Mouse (Mus musculus): Measurements from ENCODE around the gene Stap2. TPM values are rescaled to one million over a fixed set of nuclear protein-coding genes. Genes with fewer than 3 reads are reported as not detected.

Gene Stap2
- total RNA-seq, 1 experiment, result 3.4 TPM

GRCm38 (mm10) chr17:55953751-55954150 is 51.6 kb downstream of the Stap2 start:
- Histone ChIP-seq H3K9ac (ENCODE audit: insufficient read depth, low read depth, low read length, poor library complexity, severe bottlenecking) (0 out of 2 replicates have a peak overlapping the region, but pooled peaks have one; percentile 41), H3K4me3 (ENCODE audit: insufficient read depth in 1 of 2, low read depth in 1 of 2, low read length in 2 of 2, poor library complexity in 1 of 2, severe bottlenecking in 1 of 2) (peak overlapping the region in 1 of 2 experiments; percentile 35; a peak in 2 of 4 replicates), H3K4me1 (ENCODE audit: control insufficient read depth in 2 of 2, insufficient read depth in 2 of 2, low read length in 2 of 2, poor library complexity in 1 of 2) (peaks cover 9 to 39% of the 10 kb centered on the region in 2 experiments), H3K36me3 (ENCODE audit: control insufficient read depth, insufficient read depth, low read length, poor library complexity, severe bottlenecking) (no peaks in the 10 kb centered on the region), H3K27ac (ENCODE audit: insufficient read depth, low read depth, low read length, poor library complexity, severe bottlenecking) (no peak overlapping the region), H3K9me3 (ENCODE audit: control insufficient read depth, insufficient read depth, low read depth, low read length) (no peaks in the 10 kb centered on the region)
- in situ Hi-C loops (cut with MboI; ENCODE audit: low sequenced_read_pairs in 2 of 2, unreplicated experiment in 2 of 2), result no loop called here
- TF ChIP-seq MAFK (IDR thresholded peaks at IDR 0.05; ENCODE audit: insufficient read depth, low read depth, low read length) (no peak), HCFC1 (IDR thresholded peaks at IDR 0.05; ENCODE audit: borderline replicate concordance, insufficient read depth, low read length) (no peak), CHD2 (IDR thresholded peaks at IDR 0.05; ENCODE audit: low read depth, low read length) (no peak), ZC3H11A (IDR thresholded peaks at IDR 0.05; ENCODE audit: borderline replicate concordance, low read depth, low read length) (no peak), ZNF384 (IDR thresholded peaks at IDR 0.05; ENCODE audit: low read depth, low read length) (no peak)
- DNase-seq (ENCODE audit: low read depth, low spot score), result no peak

DNA sequence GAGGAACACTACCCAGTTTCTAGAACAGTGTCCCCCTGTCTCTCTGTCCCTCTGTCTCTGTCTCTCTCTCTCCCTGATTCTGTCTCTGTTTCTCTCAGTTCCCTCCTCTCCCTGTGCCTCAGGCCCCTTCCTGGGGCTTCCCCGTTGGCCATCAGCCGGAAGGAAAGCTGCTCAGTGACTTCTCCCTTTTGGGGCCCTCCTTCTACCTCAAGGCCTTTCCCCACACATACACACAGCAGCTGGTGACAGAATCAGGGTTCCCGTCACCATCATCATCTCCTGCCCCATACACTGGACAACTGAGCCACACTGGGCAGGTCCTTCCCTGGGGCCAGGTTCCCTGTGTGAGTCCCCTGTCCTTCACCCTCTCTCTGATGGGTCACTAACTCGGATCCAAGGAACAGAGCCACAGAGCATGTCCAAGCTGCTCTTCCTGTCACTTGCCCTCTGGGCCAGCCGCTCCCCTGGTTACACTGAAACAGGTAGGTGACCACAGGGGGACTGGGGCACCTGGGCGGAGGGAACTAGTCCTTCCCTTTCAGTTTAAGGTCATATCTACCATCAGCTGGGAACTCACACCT is 52.8 kb downstream of the Stap2 start, which contains the start of gene Ebi3:
TSS of gene Ebi3 (plus strand) at position 194 of the 581 bp plus-strand sequence.
- no peak for DNase-seq (ENCODE audit: low read depth, low spot score)
- TF ChIP-seq ZC3H11A (IDR thresholded peaks at IDR 0.05; ENCODE audit: borderline replicate concordance, low read depth, low read length), result no peak
- no peak for TF ChIP-seq MAFK (IDR thresholded peaks at IDR 0.05; ENCODE audit: insufficient read depth, low read depth, low read length)
- H3K4me3 ChIP-seq (ENCODE audit: insufficient read depth in 1 of 2, low read depth in 1 of 2, low read length in 2 of 2, poor library complexity in 1 of 2, severe bottlenecking in 1 of 2), result no peak within 1 kb of the TSS
- peaks cover 9 to 37% of the 10 kb centered on the region in 2 experiments for H3K4me1 ChIP-seq (ENCODE audit: control insufficient read depth in 2 of 2, insufficient read depth in 2 of 2, low read length in 2 of 2, poor library complexity in 1 of 2)
- peak within 1 kb of the TSS; percentile 7; the same call in 1 of the 2 replicates for H3K27ac ChIP-seq (ENCODE audit: insufficient read depth, low read depth, low read length, poor library complexity, severe bottlenecking)
- H3K9me3 ChIP-seq (ENCODE audit: control insufficient read depth, insufficient read depth, low read depth, low read length), result no peaks in the 10 kb centered on the region
- in situ Hi-C loops (cut with MboI; ENCODE audit: low sequenced_read_pairs in 2 of 2, unreplicated experiment in 2 of 2), result no loop called here
- H3K9ac ChIP-seq (ENCODE audit: insufficient read depth, low read depth, low read length, poor library complexity, severe bottlenecking), result no peak within 1 kb of the TSS
- no peaks in the 10 kb centered on the region for H3K36me3 ChIP-seq (ENCODE audit: control insufficient read depth, insufficient read depth, low read length, poor library complexity, severe bottlenecking)

DNA sequence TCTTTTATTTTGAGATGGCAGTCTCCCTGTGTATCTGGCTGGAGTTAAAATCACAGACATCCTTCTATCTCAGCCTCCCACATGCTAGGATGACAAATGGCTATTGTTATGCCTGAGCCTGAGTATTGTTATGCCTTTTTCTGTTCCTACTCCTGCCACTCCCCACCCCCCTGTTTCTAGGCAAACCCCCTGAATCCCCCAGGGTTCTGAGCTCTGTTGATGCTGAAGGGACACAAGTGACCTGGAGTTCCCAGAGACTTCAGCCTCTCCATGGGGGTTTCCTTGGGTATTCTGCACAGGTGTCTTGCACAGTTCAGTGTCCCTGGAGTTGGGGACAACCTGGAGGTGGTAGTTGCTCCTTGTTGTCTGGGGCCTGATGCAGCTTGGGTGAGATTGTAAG is 53.3 kb downstream of the Stap2 start:
- TF ChIP-seq HCFC1 (IDR thresholded peaks at IDR 0.05; ENCODE audit: borderline replicate concordance, insufficient read depth, low read length), result no peak
- TF ChIP-seq ZC3H11A (IDR thresholded peaks at IDR 0.05; ENCODE audit: borderline replicate concordance, low read depth, low read length), result no peak
- no peak for TF ChIP-seq CHD2 (IDR thresholded peaks at IDR 0.05; ENCODE audit: low read depth, low read length)
- no peak for TF ChIP-seq MAFK (IDR thresholded peaks at IDR 0.05; ENCODE audit: insufficient read depth, low read depth, low read length)
- no peak for TF ChIP-seq ZNF384 (IDR thresholded peaks at IDR 0.05; ENCODE audit: low read depth, low read length)
- Histone ChIP-seq H3K4me1 (ENCODE audit: control insufficient read depth in 2 of 2, insufficient read depth in 2 of 2, low read length in 2 of 2, poor library complexity in 1 of 2) (peaks cover 9 to 36% of the 10 kb centered on the region in 2 experiments), H3K27ac (ENCODE audit: insufficient read depth, low read depth, low read length, poor library complexity, severe bottlenecking) (0 out of 2 replicates have a peak overlapping the region, but pooled peaks have one; percentile 7), H3K36me3 (ENCODE audit: control insufficient read depth, insufficient read depth, low read length, poor library complexity, severe bottlenecking) (no peaks in the 10 kb centered on the region), H3K9ac (ENCODE audit: insufficient read depth, low read depth, low read length, poor library complexity, severe bottlenecking) (no peak overlapping the region), H3K9me3 (ENCODE audit: control insufficient read depth, insufficient read depth, low read depth, low read length) (no peaks in the 10 kb centered on the region), H3K4me3 (ENCODE audit: insufficient read depth in 1 of 2, low read depth in 1 of 2, low read length in 2 of 2, poor library complexity in 1 of 2, severe bottlenecking in 1 of 2) (no peak overlapping the region)
- no peak for DNase-seq (ENCODE audit: low read depth, low spot score)
- in situ Hi-C loops (cut with MboI; ENCODE audit: low sequenced_read_pairs in 2 of 2, unreplicated experiment in 2 of 2), result no loop called here

- Histone ChIP-seq H3K4me3 (ENCODE audit: insufficient read depth in 1 of 2, low read depth in 1 of 2, low read length in 2 of 2, poor library complexity in 1 of 2, severe bottlenecking in 1 of 2) (peak overlapping the region in 1 of 2 experiments; percentile 41; a peak in 2 of 4 replicates), H3K36me3 (ENCODE audit: control insufficient read depth, insufficient read depth, low read length, poor library complexity, severe bottlenecking) (no peaks in the 10 kb centered on the region), H3K9ac (ENCODE audit: insufficient read depth, low read depth, low read length, poor library complexity, severe bottlenecking) (no peak overlapping the region), H3K27ac (ENCODE audit: insufficient read depth, low read depth, low read length, poor library complexity, severe bottlenecking) (no peak overlapping the region), H3K9me3 (ENCODE audit: control insufficient read depth, insufficient read depth, low read depth, low read length) (no peaks in the 10 kb centered on the region), H3K4me1 (ENCODE audit: control insufficient read depth in 2 of 2, insufficient read depth in 2 of 2, low read length in 2 of 2, poor library complexity in 1 of 2) (peaks cover 6 to 33% of the 10 kb centered on the region in 2 experiments)
- TF ChIP-seq ZC3H11A (IDR thresholded peaks at IDR 0.05; ENCODE audit: borderline replicate concordance, low read depth, low read length) (no peak), ZNF384 (IDR thresholded peaks at IDR 0.05; ENCODE audit: low read depth, low read length) (no peak), HCFC1 (IDR thresholded peaks at IDR 0.05; ENCODE audit: borderline replicate concordance, insufficient read depth, low read length) (no peak), MAFK (IDR thresholded peaks at IDR 0.05; ENCODE audit: insufficient read depth, low read depth, low read length) (no peak), CHD2 (IDR thresholded peaks at IDR 0.05; ENCODE audit: low read depth, low read length) (no peak)
- no peak for DNase-seq (ENCODE audit: low read depth, low spot score)
- in situ Hi-C loops (cut with MboI; ENCODE audit: low sequenced_read_pairs in 2 of 2, unreplicated experiment in 2 of 2), result no loop called here
Measured at GRCm38 (mm10) chr17:55950601-55951000, 54.8 kb downstream of the Stap2 start.
